Mouse (Mus musculus): Measurements from ENCODE around the gene Ldhal6b.

Ldhal6b gene

GRCm38 (mm10) chr17:5407030-5407429, 11.5 kb downstream of the Ldhal6b start:
- no peak for DNase-seq

- DNase-seq, result no peak
These were observed 12.0 kb downstream of the Ldhal6b start for GRCm38 (mm10) chr17:5406566-5406965.

GRCm38 (mm10) chr17:5403885-5404284, 14.7 kb downstream of the Ldhal6b start:
- DNase-seq, result no peak

GRCm38 (mm10) chr17:5402624-5403023, 15.9 kb downstream of the Ldhal6b start:
- peak; percentile 90 to 92 for DNase-seq

GRCm38 (mm10) chr17:5402069-5402468, 16.5 kb downstream of the Ldhal6b start:
- DNase-seq, result peak; percentile 78 to 80

GRCm38 (mm10) chr17:5401288-5401687, 17.3 kb downstream of the Ldhal6b start:
- DNase-seq, result no peak

GRCm38 (mm10) chr17:5400435-5401090, 18.0 kb downstream of the Ldhal6b start:
- no peak for DNase-seq

GRCm38 (mm10) chr17:5397148-5398007, 21.2 kb downstream of the Ldhal6b start:
- peak; percentile 87 to 93 for DNase-seq

GRCm38 (mm10) chr17:5396213-5396612, 22.4 kb downstream of the Ldhal6b start:
- no peak for DNase-seq

- DNase-seq, result no peak
These were observed 22.9 kb downstream of the Ldhal6b start for GRCm38 (mm10) chr17:5395454-5396205.

GRCm38 (mm10) chr17:5390682-5391081, 27.9 kb downstream of the Ldhal6b start:
- DNase-seq, result no peak

- DNase-seq, result no peak
These were observed 30.2 kb downstream of the Ldhal6b start for GRCm38 (mm10) chr17:5388351-5388750.

GRCm38 (mm10) chr17:5386885-5387545, 31.6 kb downstream of the Ldhal6b start:
- DNase-seq, result peak; percentile 76 to 83

- DNase-seq, result no peak
These were observed 32.9 kb downstream of the Ldhal6b start for GRCm38 (mm10) chr17:5385694-5386093.

GRCm38 (mm10) chr17:5377930-5378310, 40.6 kb downstream of the Ldhal6b start:
- DNase-seq, result no peak

GRCm38 (mm10) chr17:5377151-5377929, 41.2 kb downstream of the Ldhal6b start:
- DNase-seq, result no peak

- peak; percentile 54 to 69 for DNase-seq
These were observed 45.6 kb downstream of the Ldhal6b start for GRCm38 (mm10) chr17:5372951-5373350.

- no peak for DNase-seq
These were observed 47.0 kb downstream of the Ldhal6b start for GRCm38 (mm10) chr17:5371521-5371920.

- no peak for DNase-seq
These were observed 47.5 kb downstream of the Ldhal6b start for GRCm38 (mm10) chr17:5371032-5371431.

Data from cerebellum, adult 18-20 months (tissue).